Mouse (Mus musculus): ENCODE data around the gene Dpm1. TPM values are rescaled to one million over a fixed set of nuclear protein-coding genes. Genes with fewer than 3 reads are reported as not detected.

The Dpm1 gene
- polyA plus RNA-seq (2012; rRNA removed) = 21.4 and 25.5 TPM in 2 replicates

GRCm38 (mm10) chr2:168230026-168230728 is at the start of gene Dpm1, which contains the start of the genes Gm20716 and Mocs3:
Gene Dpm1 (minus strand): TSS chr2:168230591.
Gene Gm20716 (minus strand): TSS chr2:168230364.
Gene Mocs3 (plus strand): TSS chr2:168230622.
- peaks cover 6% of the 10 kb centered on the region for H3K4me1 ChIP-seq (ENCODE audit: control insufficient read depth, insufficient read depth, low read length)
- H3K4me3 ChIP-seq (replicated peaks; ENCODE audit: extremely low read depth, low read depth, low read length) = peak within 1 kb of the TSS; percentile 87
- under 1% methylated on average over 73 of the region's 73 CpGs for WGBS
- TF ChIP-seq CTCF (IDR thresholded peaks at IDR 0.05; ENCODE audit: insufficient read depth, low read length) (no peak), POLR2A (IDR thresholded peaks at IDR 0.05; ENCODE audit: borderline replicate concordance, extremely low read depth, low read depth, low read length) (peak; percentile 92)
- peak; percentile 93 for DNase-seq

DNA sequence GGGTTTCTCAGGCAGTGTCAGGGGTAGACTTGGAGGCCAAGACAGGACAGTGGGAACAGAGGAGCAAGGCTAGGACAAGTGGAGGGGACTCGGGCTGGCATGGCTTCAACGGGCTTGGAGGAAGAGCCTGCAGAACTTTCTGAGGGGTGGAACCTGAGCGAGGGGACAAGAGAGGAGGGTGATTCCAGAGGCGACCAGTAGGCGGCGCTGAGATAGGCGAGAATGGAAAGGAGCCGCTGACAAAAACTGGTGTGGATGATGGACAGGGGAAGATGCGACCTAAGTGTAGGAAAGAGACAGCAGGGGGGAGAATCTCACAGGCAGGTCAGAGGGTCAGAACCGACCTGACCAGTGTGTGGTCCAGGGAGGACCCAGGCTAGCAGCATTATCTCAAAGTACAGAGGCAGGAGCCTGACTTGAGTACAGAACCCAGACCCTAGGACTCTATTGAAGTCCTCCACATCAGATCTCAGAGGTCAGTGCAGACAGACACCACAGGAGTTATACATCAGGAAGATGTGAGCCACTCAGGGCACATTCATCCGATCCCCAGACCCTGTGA is 44.1 kb upstream of the Dpm1 start:
- 6% methylated on average over 11 of the region's 11 CpGs for WGBS
- Histone ChIP-seq H3K4me3 (replicated peaks; ENCODE audit: extremely low read depth, low read depth, low read length) (no peak overlapping the region), H3K4me1 (ENCODE audit: control insufficient read depth, insufficient read depth, low read length) (no peaks in the 10 kb centered on the region)
- no peak for TF ChIP-seq POLR2A (IDR thresholded peaks at IDR 0.05; ENCODE audit: borderline replicate concordance, extremely low read depth, low read depth, low read length)
- TF ChIP-seq CTCF (IDR thresholded peaks at IDR 0.05; ENCODE audit: insufficient read depth, low read length) = peak; percentile 74
- peak; percentile 66 for DNase-seq

DNA sequence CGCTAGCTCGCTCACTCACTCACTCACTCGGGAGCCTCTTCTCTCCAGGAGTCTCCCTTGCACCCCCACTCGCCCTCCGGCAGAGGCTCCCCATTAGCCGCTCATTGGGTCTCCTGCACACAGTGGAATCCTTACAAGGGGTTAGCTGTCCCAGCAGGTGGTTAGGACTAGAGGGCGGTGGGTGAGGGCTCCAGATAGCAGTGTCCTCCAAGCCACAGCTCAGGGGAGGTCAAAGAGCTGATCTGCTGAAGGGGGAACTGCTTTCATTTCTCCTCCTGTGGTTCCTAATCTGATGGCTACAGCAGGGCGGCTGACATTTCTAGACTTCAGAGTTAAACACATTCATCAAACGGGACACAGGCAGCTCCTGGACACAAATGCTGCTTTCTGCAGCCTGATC is 43.0 kb upstream of the Dpm1 start:
- TF ChIP-seq CTCF (IDR thresholded peaks at IDR 0.05; ENCODE audit: insufficient read depth, low read length) (no peak), POLR2A (IDR thresholded peaks at IDR 0.05; ENCODE audit: borderline replicate concordance, extremely low read depth, low read depth, low read length) (no peak)
- H3K4me1 ChIP-seq (ENCODE audit: control insufficient read depth, insufficient read depth, low read length) = no peaks in the 10 kb centered on the region
- DNase-seq = no peak
- no peak overlapping the region for H3K4me3 ChIP-seq (replicated peaks; ENCODE audit: extremely low read depth, low read depth, low read length)
- WGBS = 45% methylated on average over 9 of the region's 9 CpGs

DNA sequence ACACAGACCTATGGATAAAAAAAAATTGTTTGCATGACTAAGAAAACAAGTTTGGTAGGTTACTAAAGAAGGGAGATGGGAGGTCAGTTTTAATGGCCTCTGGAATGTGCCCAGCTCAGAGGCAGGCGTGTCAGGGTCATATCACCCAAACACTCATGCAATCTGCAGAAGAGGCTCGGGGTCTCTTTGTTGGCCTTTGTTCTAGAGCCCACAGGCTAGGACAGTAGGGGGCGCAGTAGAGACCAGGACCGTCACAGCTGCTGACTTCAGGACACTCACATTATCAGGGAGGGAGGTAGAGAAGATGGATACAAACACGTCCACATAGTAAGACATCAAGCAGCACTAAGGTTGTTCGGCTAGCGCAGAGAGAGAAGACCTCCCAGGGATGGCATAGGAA is 37.6 kb upstream of the Dpm1 start:
- Histone ChIP-seq H3K4me3 (replicated peaks; ENCODE audit: extremely low read depth, low read depth, low read length) (no peak overlapping the region), H3K4me1 (ENCODE audit: control insufficient read depth, insufficient read depth, low read length) (no peaks in the 10 kb centered on the region)
- DNase-seq = peak; percentile 24
- no peak for TF ChIP-seq POLR2A (IDR thresholded peaks at IDR 0.05; ENCODE audit: borderline replicate concordance, extremely low read depth, low read depth, low read length)
- peak; percentile 43; the same call in 1 of the 2 replicates for TF ChIP-seq CTCF (IDR thresholded peaks at IDR 0.05; ENCODE audit: insufficient read depth, low read length)
- 40% methylated on average over 7 of the region's 7 CpGs for WGBS

- no peaks in the 10 kb centered on the region for H3K4me1 ChIP-seq (ENCODE audit: control insufficient read depth, insufficient read depth, low read length)
- no peak for TF ChIP-seq CTCF (IDR thresholded peaks at IDR 0.05; ENCODE audit: insufficient read depth, low read length)
- no peak for TF ChIP-seq POLR2A (IDR thresholded peaks at IDR 0.05; ENCODE audit: borderline replicate concordance, extremely low read depth, low read depth, low read length)
- no peak overlapping the region for H3K4me3 ChIP-seq (replicated peaks; ENCODE audit: extremely low read depth, low read depth, low read length)
- DNase-seq = no peak
- WGBS = 87% methylated on average over 10 of the region's 10 CpGs
These were observed 30.5 kb upstream of the Dpm1 start for GRCm38 (mm10) chr2:168260900-168261299.

- TF ChIP-seq CTCF (IDR thresholded peaks at IDR 0.05; ENCODE audit: insufficient read depth, low read length) = no peak
- no peak for TF ChIP-seq POLR2A (IDR thresholded peaks at IDR 0.05; ENCODE audit: borderline replicate concordance, extremely low read depth, low read depth, low read length)
- H3K4me3 ChIP-seq (replicated peaks; ENCODE audit: extremely low read depth, low read depth, low read length) = no peak overlapping the region
- H3K4me1 ChIP-seq (ENCODE audit: control insufficient read depth, insufficient read depth, low read length) = no peaks in the 10 kb centered on the region
- 54% methylated on average over 3 of the region's 3 CpGs for WGBS
- no peak for DNase-seq
These were observed 29.7 kb upstream of the Dpm1 start for GRCm38 (mm10) chr2:168260124-168260523.

DNA sequence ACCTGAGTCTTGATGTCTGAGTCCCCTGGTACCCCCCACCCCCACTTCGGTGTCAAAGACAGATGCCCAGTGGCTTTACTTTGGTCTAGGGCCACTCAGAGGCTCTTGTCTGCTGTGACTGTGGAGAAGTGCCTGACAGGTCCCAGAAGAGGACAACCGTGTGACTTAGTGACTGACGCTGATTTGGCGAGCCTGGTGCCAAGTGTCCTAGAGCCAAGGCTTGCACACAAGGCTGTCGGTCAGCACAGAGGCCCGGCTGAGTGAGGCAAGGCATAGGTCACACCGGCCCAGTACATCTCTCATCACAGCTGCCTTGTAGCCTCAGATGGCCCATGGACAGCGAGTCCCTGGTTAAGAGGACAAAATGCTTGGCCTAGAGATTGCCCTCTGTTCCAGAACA is 28.7 kb upstream of the Dpm1 start:
- DNase-seq = no peak
- H3K4me3 ChIP-seq (replicated peaks; ENCODE audit: extremely low read depth, low read depth, low read length) = no peak overlapping the region
- H3K4me1 ChIP-seq (ENCODE audit: control insufficient read depth, insufficient read depth, low read length) = no peaks in the 10 kb centered on the region
- no peak for TF ChIP-seq CTCF (IDR thresholded peaks at IDR 0.05; ENCODE audit: insufficient read depth, low read length)
- 75% methylated on average over 8 of the region's 8 CpGs for WGBS

DNA sequence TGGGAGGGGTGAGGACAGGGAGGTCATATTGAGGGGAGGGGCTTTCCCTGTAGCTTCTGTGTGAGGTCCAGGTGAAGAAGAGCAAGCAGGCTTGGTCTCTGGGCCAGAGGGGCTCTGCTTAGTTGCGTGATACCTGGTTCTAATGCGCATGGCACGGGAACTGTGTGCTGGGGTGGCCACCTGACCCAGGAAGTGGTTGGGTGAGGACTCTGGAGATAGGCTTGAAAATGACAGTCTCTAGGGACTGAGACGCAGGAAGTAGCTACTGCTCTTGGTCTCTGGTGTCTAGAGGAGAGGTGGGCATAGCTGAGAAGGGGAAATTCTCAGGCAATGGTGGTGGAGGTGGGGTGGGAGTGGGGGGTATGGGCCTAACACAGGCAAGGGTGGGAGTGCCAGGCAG is 26.8 kb upstream of the Dpm1 start:
- DNase-seq = no peak
- WGBS = 76% methylated on average over 4 of the region's 4 CpGs
- Histone ChIP-seq H3K4me3 (replicated peaks; ENCODE audit: extremely low read depth, low read depth, low read length) (no peak overlapping the region), H3K4me1 (ENCODE audit: control insufficient read depth, insufficient read depth, low read length) (no peaks in the 10 kb centered on the region)
- TF ChIP-seq CTCF (IDR thresholded peaks at IDR 0.05; ENCODE audit: insufficient read depth, low read length) (no peak), POLR2A (IDR thresholded peaks at IDR 0.05; ENCODE audit: borderline replicate concordance, extremely low read depth, low read depth, low read length) (no peak)

- no peaks in the 10 kb centered on the region for H3K4me1 ChIP-seq (ENCODE audit: control insufficient read depth, insufficient read depth, low read length)
- WGBS = 65% methylated on average over 3 of the region's 3 CpGs
- TF ChIP-seq POLR2A (IDR thresholded peaks at IDR 0.05; ENCODE audit: borderline replicate concordance, extremely low read depth, low read depth, low read length) = no peak
- TF ChIP-seq CTCF (IDR thresholded peaks at IDR 0.05; ENCODE audit: insufficient read depth, low read length) = no peak
- no peak overlapping the region for H3K4me3 ChIP-seq (replicated peaks; ENCODE audit: extremely low read depth, low read depth, low read length)
- no peak for DNase-seq
These were observed 26.1 kb upstream of the Dpm1 start for GRCm38 (mm10) chr2:168256506-168256905.

GRCm38 (mm10) chr2:168253822-168254221 is 23.4 kb upstream of the Dpm1 start:
- 26% methylated on average over 7 of the region's 7 CpGs for WGBS

More at GRCm38 (mm10) chr2:168253822-168254221, 23.4 kb upstream of the Dpm1 start:
- TF ChIP-seq POLR2A (IDR thresholded peaks at IDR 0.05; ENCODE audit: borderline replicate concordance, extremely low read depth, low read depth, low read length) (no peak), CTCF (IDR thresholded peaks at IDR 0.05; ENCODE audit: insufficient read depth, low read length) (no peak)
- Histone ChIP-seq H3K4me1 (ENCODE audit: control insufficient read depth, insufficient read depth, low read length) (no peaks in the 10 kb centered on the region), H3K4me3 (replicated peaks; ENCODE audit: extremely low read depth, low read depth, low read length) (no peak overlapping the region)
- DNase-seq = no peak

Data from lung, adult 2 months (tissue).